Mouse (Mus musculus) kidney, postnatal 36 days (tissue): ENCODE measurements around the gene Zfp980.
A peak's percentile ranks its signal among the peaks of the same experiment; 100 is the strongest.
"Not testable (repeated sequence)": the region's sequence is repeated elsewhere in the genome, so short reads cannot be mapped to it uniquely, and the experiment has no call there.

Experiments
- DNase-seq, 2 experiments: peaks; one replicate each; pipeline ENCODE4 v3.0.0; 2021 to 2022; ENCODE audit warnings: mixed read lengths in 2 of 2

Zfp980 gene

DNA sequence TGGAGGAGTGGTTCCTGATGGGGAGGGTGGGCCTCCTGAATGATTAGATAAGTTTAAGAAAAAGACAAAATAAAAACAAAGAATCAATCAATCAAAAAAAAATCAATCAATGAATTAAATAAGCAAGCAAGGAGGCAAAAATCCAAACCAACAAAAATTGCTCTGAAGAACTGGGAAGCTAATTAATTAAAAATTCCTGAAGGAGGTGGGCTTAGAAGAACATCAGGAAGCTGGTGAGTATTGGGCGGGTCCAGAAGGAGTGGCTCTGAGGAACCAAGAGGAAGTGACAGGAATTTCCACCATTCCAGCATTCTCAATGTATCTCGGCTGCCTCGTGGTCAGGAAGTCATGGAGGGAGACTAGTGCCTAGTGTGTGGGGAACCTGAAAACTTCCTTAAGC is at the start of gene Zfp980:
Gene Zfp980 (plus strand): TSS at position 301 of the 400 bp plus-strand sequence.
- not testable (repeated sequence) for DNase-seq

DNA sequence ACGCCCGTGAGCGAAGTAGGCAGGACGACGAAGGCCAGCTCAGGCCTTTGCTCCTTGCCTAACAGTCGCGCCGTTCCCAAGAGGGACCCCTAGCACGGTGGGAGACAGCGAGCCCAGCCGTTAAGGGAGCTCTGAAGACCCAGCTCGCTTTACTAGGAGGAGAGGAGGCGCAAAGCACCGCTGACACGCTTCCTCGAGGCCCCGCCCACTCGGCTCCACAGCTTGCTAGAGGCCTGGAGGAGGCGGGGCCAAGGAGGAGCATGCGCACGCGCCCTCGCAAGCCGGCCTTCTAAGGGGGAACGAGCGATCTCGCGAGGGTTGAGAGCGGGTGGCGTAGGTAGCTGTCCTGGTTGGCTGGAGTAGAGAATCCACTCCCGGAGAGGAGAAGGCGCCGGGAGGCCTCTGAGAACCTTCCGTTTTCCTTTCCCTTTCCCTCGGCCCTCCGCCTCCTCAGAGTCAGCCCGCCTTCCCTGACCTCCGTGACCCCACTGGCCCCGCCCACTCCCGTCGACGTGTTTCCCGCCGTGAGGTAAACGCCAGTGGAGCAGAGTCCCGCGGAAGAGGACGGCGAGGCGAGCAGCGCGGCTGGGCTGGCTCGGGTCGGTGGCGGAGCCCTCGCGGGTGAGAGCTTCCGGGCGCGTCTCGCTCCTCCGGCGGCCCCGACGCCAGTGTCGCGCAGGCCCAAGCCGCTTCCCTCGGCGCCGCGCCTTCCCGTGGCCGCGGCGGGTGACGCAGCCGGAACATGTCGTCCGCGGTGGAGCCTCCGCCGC is 29.9 kb upstream of the Zfp980 start:
- DNase-seq = peak in 1 of 2 experiments; percentile 5

DNA sequence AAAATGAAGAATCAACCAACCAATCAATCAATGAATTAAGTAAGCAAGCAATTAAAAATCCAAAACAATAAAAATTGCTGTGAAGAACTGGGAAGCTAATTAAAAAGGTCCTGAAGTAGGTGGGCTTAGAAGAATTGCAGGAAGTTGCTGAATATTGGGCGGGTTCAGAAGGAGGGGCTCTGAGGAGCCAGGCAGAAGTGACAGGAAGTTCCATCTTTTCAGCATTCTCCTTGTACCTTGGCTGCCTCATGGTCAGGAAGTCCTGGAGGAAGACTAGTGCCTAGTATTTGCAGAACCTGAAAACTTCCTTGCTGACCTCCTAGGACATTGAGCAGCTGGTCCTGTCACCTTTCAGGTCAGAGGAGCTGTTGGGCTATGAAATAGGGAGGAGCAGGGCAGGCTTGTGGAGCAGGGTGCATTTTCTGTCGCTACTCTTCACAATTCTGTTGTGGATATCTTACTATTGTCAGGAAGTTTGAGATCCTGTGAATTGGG is 3.8 kb downstream of the Zfp980 start:
- DNase-seq = not testable (repeated sequence)

DNA sequence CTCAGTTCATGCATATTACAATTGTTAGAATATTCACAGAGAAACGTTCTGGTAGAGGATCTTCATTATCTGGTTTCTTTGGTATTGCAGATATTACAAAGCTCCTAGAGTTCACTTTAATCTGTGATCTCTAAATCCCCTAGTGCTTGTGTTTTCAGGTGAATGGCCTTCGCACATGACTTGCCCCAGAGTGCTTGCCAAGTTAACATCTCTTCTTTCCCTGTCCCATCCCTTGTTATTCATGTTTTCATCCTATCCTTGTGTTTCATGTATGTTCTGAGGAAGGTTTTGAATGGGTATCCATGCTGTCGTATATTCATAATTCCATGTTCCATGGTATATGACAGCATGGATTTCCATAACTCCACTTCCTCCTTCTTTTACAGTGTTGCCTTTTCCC is 9.7 kb downstream of the Zfp980 start:
- peak in 1 of 2 experiments; percentile 3 for DNase-seq

DNA sequence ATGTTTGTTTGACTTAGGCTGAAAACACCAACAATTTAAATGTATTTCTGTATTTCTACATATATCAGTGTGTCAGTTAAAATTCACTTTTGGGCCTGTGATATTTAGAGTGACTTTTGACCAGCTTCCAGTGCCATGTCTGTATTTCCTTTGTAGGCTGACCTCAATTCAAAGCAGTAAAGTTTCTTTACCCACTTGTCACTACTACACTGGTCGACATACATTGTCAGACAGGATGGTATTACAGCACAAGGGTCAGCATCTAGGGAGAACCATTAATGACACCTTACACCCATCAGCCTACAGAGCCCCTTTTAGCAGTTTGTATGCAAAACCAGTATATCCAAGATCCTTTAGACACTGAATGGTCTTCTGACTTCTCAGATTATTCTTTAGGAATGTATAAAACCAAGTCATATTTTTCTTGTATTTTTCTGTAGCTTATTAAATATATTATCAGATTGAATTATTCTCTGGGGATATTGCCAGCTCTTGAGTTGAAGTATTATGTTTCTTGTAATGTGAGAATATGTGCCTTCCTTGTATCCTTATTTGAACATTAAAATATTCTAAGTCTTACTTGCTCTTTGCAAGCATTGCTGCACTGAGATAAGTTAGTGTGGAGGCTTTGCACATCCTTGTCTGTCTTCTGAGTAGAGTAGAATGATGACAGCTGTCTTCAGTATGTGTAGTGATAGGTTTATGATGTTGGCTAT is 10.3 kb downstream of the Zfp980 start:
- DNase-seq = not testable (repeated sequence)

DNA sequence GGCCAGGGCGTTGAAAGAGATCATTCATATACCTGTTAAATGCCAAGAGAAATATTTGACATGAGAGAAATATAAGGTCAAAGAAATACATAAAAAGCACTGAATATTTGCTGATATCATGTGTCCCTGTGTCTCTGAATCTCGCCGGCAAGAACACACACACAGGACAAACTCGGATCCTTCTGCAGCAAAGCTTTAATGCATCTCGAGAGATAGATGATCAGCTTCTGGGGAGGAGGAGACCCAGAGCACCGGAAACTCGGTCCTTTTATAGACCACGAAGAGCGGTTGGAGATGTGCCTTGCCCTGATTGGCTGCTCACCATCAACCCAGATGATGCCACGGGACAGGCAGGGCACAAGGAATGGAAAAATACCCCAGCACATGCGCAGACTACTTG is 11.5 kb downstream of the Zfp980 start:
- not testable (repeated sequence) for DNase-seq

DNA sequence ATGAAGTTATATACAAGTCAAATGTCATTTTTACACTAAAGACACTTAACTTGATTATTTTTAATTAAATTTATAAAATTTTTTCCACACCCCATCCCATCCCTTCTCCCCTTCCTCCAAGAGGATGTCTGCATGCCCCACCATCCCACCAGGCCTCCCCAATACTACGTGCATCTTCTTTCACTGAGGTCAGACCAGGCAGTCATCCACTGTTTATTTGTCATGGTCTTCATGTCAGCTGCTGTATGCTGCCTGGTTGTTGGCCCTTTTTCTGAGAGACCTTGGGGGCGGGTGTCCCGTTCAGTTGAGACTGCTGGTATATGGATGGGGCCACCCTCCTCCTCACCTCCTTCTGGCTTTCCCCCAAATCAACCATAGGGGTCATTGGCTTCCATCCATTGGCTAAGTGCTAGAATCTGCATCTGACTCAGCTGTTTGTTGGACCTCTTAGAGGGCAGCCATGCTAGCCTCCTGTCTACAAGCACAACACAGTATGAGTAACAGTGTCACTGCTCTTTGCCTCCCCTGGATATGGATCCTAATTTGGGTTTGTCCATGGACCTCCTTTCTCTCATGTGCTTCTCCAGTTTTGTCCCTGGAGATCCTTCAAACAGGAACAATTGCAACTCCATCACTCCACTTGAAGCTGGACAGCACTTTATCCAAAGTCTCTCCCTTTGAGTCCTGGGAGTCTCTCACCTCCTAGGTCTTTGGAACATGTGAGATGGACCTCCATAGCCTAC is 12.7 kb downstream of the Zfp980 start:
- DNase-seq = not testable (repeated sequence)

DNA sequence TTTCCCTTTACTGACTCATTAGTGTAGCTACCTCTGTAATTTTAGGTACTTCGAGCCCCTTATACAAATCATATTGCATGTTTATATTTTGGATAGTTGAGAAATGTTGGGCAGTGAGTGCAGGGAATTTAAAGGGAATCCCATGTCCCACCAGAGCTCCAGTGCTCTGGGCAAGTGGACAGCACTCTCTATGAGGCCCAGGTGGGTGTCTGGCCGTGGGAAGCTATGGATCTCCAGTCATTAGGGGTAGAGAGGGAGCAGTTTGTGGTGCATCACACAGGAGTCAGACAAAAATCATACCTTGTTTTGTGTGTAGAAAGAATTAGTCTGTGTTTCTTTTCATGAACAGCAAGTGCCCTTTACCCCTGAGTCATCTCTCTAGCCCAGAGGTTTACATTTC is 15.6 kb downstream of the Zfp980 start:
- DNase-seq = not testable (repeated sequence)

DNA sequence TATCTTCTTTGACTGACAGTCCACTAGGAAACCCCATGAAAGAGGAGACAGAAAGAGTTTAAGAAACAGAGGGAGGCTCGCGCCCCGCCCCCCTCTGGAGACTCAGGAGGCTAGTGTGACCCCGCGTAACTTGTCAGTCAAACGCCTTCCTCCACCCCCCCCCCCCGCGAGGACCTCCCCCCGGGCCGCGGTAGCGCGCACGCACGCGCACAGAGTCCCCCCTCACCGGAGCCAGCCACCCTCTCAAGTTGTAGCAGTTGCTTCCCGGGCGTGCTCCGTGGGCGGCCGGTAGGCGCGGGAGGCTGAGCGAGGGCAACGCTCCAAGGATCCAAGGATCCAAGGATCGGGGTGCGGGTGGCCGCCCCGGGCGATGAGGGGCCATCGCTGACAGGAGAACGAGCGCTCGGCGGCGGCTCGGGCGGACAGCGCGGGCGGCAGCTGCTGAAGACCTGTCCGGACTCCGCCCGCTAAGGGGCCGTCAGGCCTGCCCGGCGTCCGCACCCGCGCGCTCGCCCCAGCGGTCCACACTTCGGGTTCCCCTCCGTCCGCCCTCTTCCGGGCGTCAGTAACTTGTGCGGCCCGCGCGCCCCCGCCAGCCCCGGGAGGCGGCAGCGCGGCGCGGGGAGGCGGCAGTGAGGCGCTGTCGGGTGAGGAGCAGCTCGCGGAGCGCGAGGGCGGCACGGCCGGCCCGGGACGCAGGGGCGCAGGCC is 74.6 kb downstream of the Zfp980 start:
- not testable (repeated sequence) for DNase-seq

DNA sequence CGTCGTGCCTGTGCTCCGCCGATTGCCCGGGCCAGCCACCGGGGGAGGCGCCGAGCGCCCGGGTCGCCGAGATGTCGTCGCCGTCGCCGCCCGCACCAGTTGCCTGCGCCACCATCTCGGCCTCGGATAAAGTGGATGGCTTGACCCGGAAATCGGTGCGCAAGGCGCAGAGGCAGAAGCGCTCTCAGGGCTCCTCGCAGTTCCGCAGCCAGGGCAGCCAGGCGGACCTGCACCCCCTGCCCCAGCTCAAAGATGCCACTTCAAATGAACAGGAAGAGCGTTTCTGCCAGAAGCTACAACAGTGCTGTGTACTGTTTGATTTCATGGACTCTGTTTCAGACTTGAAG is 75.1 kb downstream of the Zfp980 start:
- DNase-seq = not testable (repeated sequence)
